Mouse (Mus musculus) brown adipose tissue, adult 24 weeks (tissue): ENCODE results near the gene Cenpp. TPM values are rescaled to one million over a fixed set of nuclear protein-coding genes. Genes with fewer than 3 reads are reported as not detected.
A peak's percentile ranks its signal among the peaks of the same experiment; 100 is the strongest.

ENCODE experiments used
- H3K27ac ChIP-seq: fragments of 200-500 bp; replicated peaks from 2 replicates; pipeline ENCODE4 v1.5.1; 2012; ENCODE audit warnings: low read depth, mild to moderate bottlenecking, low read length
- H3K4me1 ChIP-seq: fragments of 200-500 bp; 2 replicates; pipeline ENCODE4 v1.6.1; 2012; ENCODE audit warnings: low read length, mixed read lengths; ENCODE audit not compliant: control insufficient read depth, insufficient read depth, insufficient read length
- H3K4me3 ChIP-seq: fragments of 200-500 bp; 2 replicates; pipeline ENCODE4 v1.5.1; 2012; ENCODE audit warnings: low read depth, mild to moderate bottlenecking, low read length, moderate library complexity; ENCODE audit not compliant: insufficient read depth
- polyA plus RNA-seq: library from polyadenylated mRNA; stranded (reverse); fragments of >200 nt; gene quantifications from 2 replicates; pipeline ENCODE4 v1.2.4, GENCODE M21; 2012; ENCODE audit not compliant: missing spikeins, insufficient read depth, insufficient read length

The Cenpp gene
- polyA plus RNA-seq, 1 experiment = 1.5 TPM

DNA sequence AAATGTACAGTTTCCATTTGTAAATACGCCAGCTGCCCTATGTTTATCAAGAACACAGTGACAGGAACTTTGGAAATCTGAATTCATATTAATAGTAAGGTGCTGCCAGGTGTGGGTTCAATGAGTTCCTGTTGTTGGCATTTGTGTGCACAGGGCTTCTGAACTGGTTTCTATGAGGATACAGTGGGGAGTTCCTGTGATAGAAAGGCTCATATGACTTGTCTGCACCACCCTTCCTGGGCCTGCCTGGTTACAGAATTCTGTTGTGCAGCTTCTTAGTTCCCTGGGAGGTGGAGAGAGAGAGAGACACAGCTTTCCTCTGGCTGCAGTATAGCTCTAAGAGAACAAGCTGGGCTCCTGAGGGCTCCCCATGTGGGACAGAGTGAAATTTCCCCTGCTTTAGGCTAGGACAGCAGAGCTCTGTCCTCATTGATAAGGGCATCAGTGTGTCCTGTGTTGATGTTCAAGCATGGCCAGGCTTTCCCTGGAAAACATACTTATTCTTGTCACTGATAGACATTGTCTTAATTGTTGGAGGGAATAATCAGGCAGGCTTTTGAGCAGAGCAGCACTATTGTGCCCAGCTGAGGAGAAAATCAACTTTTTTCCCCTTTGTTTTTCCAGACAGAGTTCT, 224.4 kb downstream of the Cenpp start:
- Histone ChIP-seq H3K4me3 (no peak overlapping the region), H3K27ac (no peak overlapping the region), H3K4me1 (peaks cover 9% of the 10 kb centered on the region)

DNA sequence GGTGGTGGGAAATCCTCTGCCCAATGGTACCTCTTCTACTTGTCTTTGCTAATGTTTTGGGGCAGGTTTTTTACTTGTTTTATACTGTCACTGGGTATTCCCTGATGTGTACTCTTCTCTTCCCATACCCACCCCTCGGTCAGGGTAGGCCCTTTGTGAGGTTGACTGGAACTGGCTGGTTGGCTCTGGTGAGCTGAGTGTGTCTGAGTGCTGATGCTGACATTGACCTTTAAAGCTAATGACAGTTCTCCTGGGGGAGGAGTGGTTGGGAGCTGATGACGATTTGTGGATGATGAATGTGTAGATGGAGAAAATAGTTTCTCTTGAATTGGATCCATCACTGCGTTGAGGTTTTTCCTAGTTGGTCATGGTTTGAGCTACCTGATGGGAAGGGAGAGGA, 225.8 kb downstream of the Cenpp start:
- Histone ChIP-seq H3K4me3 (no peak overlapping the region), H3K4me1 (peaks cover 20% of the 10 kb centered on the region), H3K27ac (no peak overlapping the region)

DNA sequence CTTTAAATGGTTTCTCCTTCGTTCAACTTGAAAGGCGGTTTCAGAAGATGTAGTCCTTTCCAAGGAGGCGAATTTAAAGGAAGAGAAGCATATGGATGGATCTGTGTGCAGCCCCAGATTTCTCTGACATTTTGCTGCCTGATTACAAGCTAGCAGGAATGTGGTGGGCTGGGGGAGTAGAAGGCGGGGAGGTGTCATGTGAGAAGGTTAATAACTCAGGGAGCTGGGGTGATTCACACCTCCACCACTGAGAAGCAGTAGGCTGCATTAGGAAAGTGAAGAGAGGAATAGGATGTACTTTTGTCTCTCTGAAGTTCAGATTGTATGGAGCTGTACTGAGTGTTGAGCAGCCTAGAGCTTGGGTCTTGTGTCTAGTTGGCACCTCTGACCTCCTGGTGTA, 230.6 kb downstream of the Cenpp start:
- Histone ChIP-seq H3K4me3 (peak overlapping the region; percentile 89), H3K4me1 (peaks cover 14% of the 10 kb centered on the region), H3K27ac (no peak overlapping the region)

DNA sequence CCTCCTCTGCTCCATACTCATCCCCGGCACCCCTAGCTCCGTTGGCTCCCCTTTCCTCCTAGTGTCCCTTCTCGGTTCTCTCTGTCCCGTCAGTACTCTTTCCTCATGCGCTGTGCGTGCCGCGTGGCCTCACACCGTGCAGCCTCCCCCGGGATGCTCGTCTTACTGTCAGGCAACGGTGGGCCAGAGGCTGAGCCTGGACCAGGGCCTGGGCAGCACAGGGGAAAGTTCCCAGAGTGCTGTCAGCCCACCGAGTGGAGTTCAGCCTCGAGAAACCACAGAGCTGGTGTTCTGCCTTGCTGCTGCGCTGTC, 231.0 kb downstream of the Cenpp start:
- no peak overlapping the region for H3K27ac ChIP-seq
- peaks cover 13% of the 10 kb centered on the region for H3K4me1 ChIP-seq
- peak overlapping the region; percentile 89 for H3K4me3 ChIP-seq

DNA sequence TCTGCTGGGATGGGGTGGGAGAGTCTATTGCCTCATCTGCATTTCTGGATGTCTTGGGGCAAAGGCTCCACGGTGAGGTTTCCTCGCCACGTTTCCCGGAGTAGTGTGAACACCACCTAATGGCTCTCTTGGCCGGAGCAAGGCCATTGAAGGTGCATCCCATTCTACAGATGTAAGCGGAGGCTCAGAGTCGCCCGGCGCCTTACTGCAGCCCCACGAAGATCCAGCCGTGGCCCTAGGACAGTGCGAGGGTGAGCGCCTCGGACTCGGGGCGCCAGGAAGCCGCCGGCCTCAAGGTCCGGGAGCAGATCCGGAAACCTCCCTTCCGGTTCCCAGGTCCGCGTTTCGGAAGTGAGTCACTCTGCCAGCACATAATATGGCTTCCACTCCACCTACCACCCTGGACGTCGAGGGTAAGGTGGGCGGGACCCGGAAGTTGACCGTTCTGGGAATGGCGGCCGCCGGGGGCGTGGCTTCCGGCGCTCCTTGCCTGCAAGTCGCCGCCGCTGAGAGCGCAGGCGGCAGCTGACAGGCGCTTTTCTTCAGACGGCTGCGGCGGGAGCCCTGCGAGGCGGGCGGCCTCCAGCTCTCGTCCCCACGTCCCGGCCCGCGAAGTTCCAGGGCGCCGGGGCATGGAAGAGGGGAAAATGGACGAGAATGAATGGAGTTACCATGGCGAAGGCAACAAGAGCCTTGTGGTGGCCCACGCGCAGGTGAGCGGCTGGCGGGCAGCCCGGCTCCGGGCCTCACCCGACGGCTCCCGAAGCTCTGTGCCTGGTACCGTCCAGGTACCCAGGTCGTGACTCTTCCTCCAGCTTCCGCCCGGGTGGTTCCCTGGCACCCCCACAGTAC, 231.6 kb downstream of the Cenpp start, which contains the start of gene Ippk:
Gene Ippk (plus strand): TSS at position 496 of the 852 bp plus-strand sequence.
- Histone ChIP-seq H3K4me1 (peaks cover 13% of the 10 kb centered on the region), H3K4me3 (peak within 1 kb of the TSS; percentile 89), H3K27ac (peak within 1 kb of the TSS; percentile 93)

Other genes with a start within 250 kb of the Cenpp start
- 4.4 and 5.9 TPM in 2 replicates for gene Ippk, start 231.5 kb downstream of the Cenpp start, polyA plus RNA-seq
- gene Tes3-ps, start 159.5 kb downstream of the Cenpp start, polyA plus RNA-seq = 1.8 and 2.0 TPM in 2 replicates
- gene Ecm2, start 148.0 kb downstream of the Cenpp start, polyA plus RNA-seq = 10.1 and 12.4 TPM in 2 replicates
- 28.9 and 34.2 TPM in 2 replicates for gene Aspn, start 108.3 kb downstream of the Cenpp start, polyA plus RNA-seq
- 0.96 and 1.1 TPM in 2 replicates for gene Omd, start 70.3 kb downstream of the Cenpp start, polyA plus RNA-seq
- gene Ogn, start 44.7 kb downstream of the Cenpp start, polyA plus RNA-seq = 33.2 and 49.8 TPM in 2 replicates
- gene Nol8, start 293 bp upstream of the Cenpp start, polyA plus RNA-seq = 7.8 and 10.3 TPM in 2 replicates
- 14.9 and 15.5 TPM in 2 replicates for gene Iars, start 29.3 kb upstream of the Cenpp start, polyA plus RNA-seq
- not detected in 2 replicates for gene Gm30302, start 146.2 kb upstream of the Cenpp start, polyA plus RNA-seq